Mouse (Mus musculus): ENCODE data around the gene Plxna1. TPM values are rescaled to one million over a fixed set of nuclear protein-coding genes. Genes with fewer than 3 reads are reported as not detected.

Plxna1 gene
- total and polyA plus RNA-seq, 3 experiments = 7.2 to 25.8 TPM; not detected in 1

GRCm38 (mm10) chr6:89308213-89308973, 54.0 kb downstream of the Plxna1 start:
- Histone ChIP-seq H3K4me1 (ENCODE audit: control insufficient read depth in 1 of 2, insufficient read depth in 2 of 2, low read length in 2 of 2) (no peaks in the 10 kb centered on the region), H3K27me3 (ENCODE audit: control insufficient read depth in 1 of 2, insufficient read depth in 2 of 2, low read length in 2 of 2) (no peaks in the 10 kb centered on the region)

GRCm38 (mm10) chr6:89304375-89305058, 57.9 kb downstream of the Plxna1 start:
- Histone ChIP-seq H3K27ac (ENCODE audit: control insufficient read depth, low read depth, low read length) (no peak overlapping the region), H3K4me3 (ENCODE audit: control insufficient read depth in 1 of 2, insufficient read depth in 1 of 2, low read depth in 2 of 2, low read length in 2 of 2) (no peak overlapping the region), H3K27me3 (ENCODE audit: control insufficient read depth in 1 of 2, insufficient read depth in 2 of 2, low read length in 2 of 2) (no peaks in the 10 kb centered on the region)

More at GRCm38 (mm10) chr6:89308213-89308973, 54.0 kb downstream of the Plxna1 start:
- Histone ChIP-seq H3K79me2 (ENCODE audit: control insufficient read depth, insufficient read depth, low read length, poor library complexity) (no peaks in the 10 kb centered on the region), H3K36me3 (ENCODE audit: control insufficient read depth in 1 of 2, insufficient read depth in 2 of 2, low read length in 2 of 2) (no peaks in the 10 kb centered on the region), H3K9me3 (replicated peaks; ENCODE audit: insufficient read depth, low read length) (no peaks in the 10 kb centered on the region), H3K9ac (ENCODE audit: control insufficient read depth, low read depth, low read length, poor library complexity, severe bottlenecking) (no peak overlapping the region), H3K27ac (ENCODE audit: control insufficient read depth, low read depth, low read length) (no peak overlapping the region), H3K4me3 (ENCODE audit: control insufficient read depth in 1 of 2, insufficient read depth in 1 of 2, low read depth in 2 of 2, low read length in 2 of 2) (no peak overlapping the region)
- TF ChIP-seq TCF12 (IDR thresholded peaks at IDR 0.05; ENCODE audit: low read depth, low read length) (no peak), EP300 (IDR thresholded peaks at IDR 0.05; ENCODE audit: low read depth in 1 of 2, low read length in 2 of 2) (no peak), RAD21 (IDR thresholded peaks at IDR 0.05; ENCODE audit: low read depth, low read length) (no peak), USF2 (IDR thresholded peaks at IDR 0.05; ENCODE audit: borderline replicate concordance in 1 of 2, insufficient read depth in 1 of 2, low read depth in 1 of 2, low read length in 2 of 2) (no peak), MEF2A (IDR thresholded peaks at IDR 0.05; ENCODE audit: extremely low read depth, insufficient replicate concordance, low read depth, low read length, poor library complexity, severe bottlenecking) (no peak), UBTF (IDR thresholded peaks at IDR 0.05; ENCODE audit: borderline replicate concordance, insufficient read depth, low read depth, low read length) (no peak), HCFC1 (IDR thresholded peaks at IDR 0.05; ENCODE audit: low read depth, low read length) (no peak), GATA1 (IDR thresholded peaks at IDR 0.05; ENCODE audit: low read depth, low read length) (no peak), MAZ (IDR thresholded peaks at IDR 0.05; ENCODE audit: low read depth, low read length) (no peak), CHD1 (IDR thresholded peaks at IDR 0.05; ENCODE audit: low read depth, low read length) (no peak), MAX (IDR thresholded peaks at IDR 0.05; ENCODE audit: low read length) (no peak), USF1 (IDR thresholded peaks at IDR 0.05; ENCODE audit: low read depth, low read length) (no peak)
- DNase-seq (ENCODE audit: low read depth, low spot score) = no peak

More at GRCm38 (mm10) chr6:89304375-89305058, 57.9 kb downstream of the Plxna1 start:
- no peaks in the 10 kb centered on the region for H3K9me3 ChIP-seq (replicated peaks; ENCODE audit: insufficient read depth, low read length)
- no peaks in the 10 kb centered on the region for H3K79me2 ChIP-seq (ENCODE audit: control insufficient read depth, insufficient read depth, low read length, poor library complexity)
- no peak for DNase-seq (ENCODE audit: low read depth, low spot score)
- H3K36me3 ChIP-seq (ENCODE audit: control insufficient read depth in 1 of 2, insufficient read depth in 2 of 2, low read length in 2 of 2) = no peaks in the 10 kb centered on the region
- no peaks in the 10 kb centered on the region for H3K4me1 ChIP-seq (ENCODE audit: control insufficient read depth in 1 of 2, insufficient read depth in 2 of 2, low read length in 2 of 2)
- TF ChIP-seq USF1 (IDR thresholded peaks at IDR 0.05; ENCODE audit: low read depth, low read length) (peak; percentile 31; the same call in 1 of the 2 replicates), POLR2AphosphoS2 (IDR thresholded peaks at IDR 0.05; ENCODE audit: low read length) (no peak)
- H3K9ac ChIP-seq (ENCODE audit: control insufficient read depth, low read depth, low read length, poor library complexity, severe bottlenecking) = no peak overlapping the region

All from MEL (cell line).